8 mouse cellular contexts compared by ENCODE assay signal in genomic region chrX:73673619-73673967, GRCm38 (mm10). TPM values are rescaled to one million over a fixed set of nuclear protein-coding genes. Genes with fewer than 3 reads are reported as not detected.
DNase-seq lines count a peak whose midpoint lies in the region; ATAC-seq and TF ChIP-seq lines count a peak whose summit lies in the region.

No protein-coding gene starts in this region.

- WGBS in heart, embryonic 13.5 days, result 6% methylated on average over 22 of the region's 42 CpGs
- 15% methylated on average over 18 of the region's 42 CpGs for WGBS in heart, postnatal 0 days
- 26% methylated on average over 15 of the region's 42 CpGs for WGBS in macrophage (ENCODE audit: missing documents)

- no peak for TF ChIP-seq POLR2A in MEL (IDR thresholded peaks at IDR 0.05; ENCODE audit: control insufficient read depth in 1 of 2, insufficient read depth in 1 of 2, low read depth in 1 of 2, low read length in 2 of 2, poor library complexity in 1 of 2)

- H3K27ac ChIP-seq in heart, embryonic 13.5 days (replicated peaks), result peak overlapping the region; percentile 75
- H3K27ac ChIP-seq in MEL (ENCODE audit: control insufficient read depth, low read depth, low read length), result no peak overlapping the region
- H3K27ac ChIP-seq in heart, postnatal 0 days (ENCODE audit: low read depth), result peak overlapping the region; percentile 87
- H3K27ac ChIP-seq in macrophage, result no peak overlapping the region

- ATAC-seq in heart, embryonic 13.5 days (ENCODE audit: extremely low read depth, insufficient number of reproducible peaks, low FRiP score, low TSS enrichment), result no peak
- no peak; the same call in 1 of the 2 replicates for ATAC-seq in heart, postnatal 0 days (ENCODE audit: insufficient read depth, low read depth)
- ATAC-seq in cerebellum, adult (ENCODE audit: insufficient number of reproducible peaks, low FRiP score, low TSS enrichment), result no peak
- ATAC-seq in granulocyte monocyte progenitor cell, adult 5-6 weeks (replicated peaks; ENCODE audit: poor library complexity, severe bottlenecking), result no peak

- peaks cover 18% of the 10 kb centered on the region for H3K4me1 ChIP-seq in heart, embryonic 13.5 days
- H3K4me1 ChIP-seq in MEL (ENCODE audit: control insufficient read depth in 1 of 2, insufficient read depth in 2 of 2, low read length in 2 of 2), result 0 out of 4 replicates have a peak, but pooled peaks cover 0 to 5% of the 10 kb centered on the region in 2 experiments
- no peaks in the 10 kb centered on the region; the same call in 1 of the 2 replicates for H3K4me1 ChIP-seq in heart, postnatal 0 days (ENCODE audit: control insufficient read depth, insufficient read depth)

- peak overlapping the region; percentile 69 for H3K4me3 ChIP-seq in heart, embryonic 13.5 days
- H3K4me3 ChIP-seq in MEL (ENCODE audit: control insufficient read depth in 1 of 2, insufficient read depth in 1 of 2, low read depth in 2 of 2, low read length in 2 of 2), result peak overlapping the region; percentile 42 to 54; a peak in 3 of 4 replicates
- peak overlapping the region; percentile 74 for H3K4me3 ChIP-seq in heart, postnatal 0 days (ENCODE audit: low read depth, low read length)
- peak overlapping the region; percentile 35 for H3K4me3 ChIP-seq in macrophage (ENCODE audit: inconsistent target)

- peaks cover 26% of the 10 kb centered on the region for H3K36me3 ChIP-seq in heart, embryonic 13.5 days
- no peaks in the 10 kb centered on the region for H3K36me3 ChIP-seq in MEL (ENCODE audit: control insufficient read depth in 1 of 2, insufficient read depth in 2 of 2, low read length in 2 of 2)
- peaks cover 13% of the 10 kb centered on the region for H3K36me3 ChIP-seq in heart, postnatal 0 days (replicated peaks; ENCODE audit: control insufficient read depth, insufficient read depth, low read length)
- H3K36me3 ChIP-seq in macrophage (ENCODE audit: inconsistent target), result no peaks in the 10 kb centered on the region

- no peak for TF ChIP-seq CTCF in MEL (IDR thresholded peaks at IDR 0.05 in 2 of 3, conservative IDR thresholded peaks at IDR 0.05 in 1 of 3; ENCODE audit: control insufficient read depth in 1 of 3, insufficient read depth in 1 of 3, low read depth in 2 of 3, low read length in 3 of 3, poor library complexity in 1 of 3, severe bottlenecking in 1 of 3)
- TF ChIP-seq CTCF in heart, postnatal 0 days (IDR thresholded peaks at IDR 0.05; ENCODE audit: low read depth), result no peak

- no peaks in the 10 kb centered on the region; the same call in 1 of the 2 replicates for H3K79me2 ChIP-seq in MEL (ENCODE audit: control insufficient read depth, insufficient read depth, low read length, poor library complexity)
- peaks cover 12% of the 10 kb centered on the region for H3K79me2 ChIP-seq in macrophage (ENCODE audit: inconsistent target)

- TF ChIP-seq RAD21 in MEL (IDR thresholded peaks at IDR 0.05; ENCODE audit: low read depth, low read length), result no peak

- peak overlapping the region; percentile 89 for H3K9ac ChIP-seq in heart, embryonic 13.5 days
- peak overlapping the region; percentile 69 for H3K9ac ChIP-seq in MEL (ENCODE audit: control insufficient read depth, low read depth, low read length, poor library complexity, severe bottlenecking)
- H3K9ac ChIP-seq in heart, postnatal 0 days (replicated peaks; ENCODE audit: low read depth, low read length), result peak overlapping the region; percentile 90

- H3K27me3 ChIP-seq in heart, embryonic 13.5 days (replicated peaks), result peaks cover 10% of the 10 kb centered on the region; the same call in 1 of the 2 replicates
- H3K27me3 ChIP-seq in MEL (ENCODE audit: control insufficient read depth in 1 of 2, insufficient read depth in 2 of 2, low read length in 2 of 2), result no peaks in the 10 kb centered on the region
- H3K27me3 ChIP-seq in heart, postnatal 0 days (ENCODE audit: control insufficient read depth, insufficient read depth, low read length), result no peaks in the 10 kb centered on the region

- H3K4me2 ChIP-seq in heart, embryonic 13.5 days, result peak overlapping the region; percentile 73
- peak overlapping the region; percentile 81 for H3K4me2 ChIP-seq in heart, postnatal 0 days (ENCODE audit: low read depth, low read length)

- no peak for DNase-seq in heart, adult 18-20 months
- no peak for DNase-seq in MEL (ENCODE audit: low read depth, low spot score)
- DNase-seq in heart, postnatal 0 days (ENCODE audit: low spot score), result no peak
- DNase-seq in thymus, postnatal 4 days, result no peak

- H3K9me3 ChIP-seq in heart, embryonic 13.5 days, result no peaks in the 10 kb centered on the region
- no peaks in the 10 kb centered on the region for H3K9me3 ChIP-seq in MEL (replicated peaks; ENCODE audit: insufficient read depth, low read length)
- no peaks in the 10 kb centered on the region for H3K9me3 ChIP-seq in heart, postnatal 0 days (replicated peaks; ENCODE audit: control insufficient read depth, low read length)

- TF ChIP-seq EP300 in MEL (IDR thresholded peaks at IDR 0.05; ENCODE audit: low read depth in 1 of 2, low read length in 2 of 2), result no peak
- no peak for TF ChIP-seq EP300 in heart, postnatal 0 days (IDR thresholded peaks at IDR 0.05; ENCODE audit: low read depth)

RNA-seq across cellular contexts. Expression of gene Slc6a8, which starts 0.6 kb away (rescaled TPM):
- 6.8 and 8.0 TPM in 2 replicates for polyA plus RNA-seq in heart, embryonic 13.5 days (2015; fragmentation: Nextera tagmentation; extraction: Ambion mirVana)
- total RNA-seq in heart, adult 18-20 months (2021), result 100 to 1,000 TPM; 156 to 169 TPM
- total RNA-seq in MEL (2012; rRNA removed), result 4.9 and 5.4 TPM in 2 replicates
- 10 to 100 TPM in 1 of 2 experiments, not detected in 1; 11.9 TPM for polyA plus RNA-seq in MEL (2012; ENCODE audit: insufficient read depth in 1 of 2, insufficient read length in 2 of 2, low read depth in 1 of 2, low replicate concordance in 2 of 2, missing spikeins in 1 of 2)
- 99.7 and 138 TPM in 2 replicates for total RNA-seq in heart, postnatal 0 days (2014; rRNA removed; ENCODE audit: low replicate concordance)
- polyA plus RNA-seq in heart, postnatal 0 days (2015; fragmentation: Nextera tagmentation; extraction: Ambion mirVana), result 11.0 and 11.9 TPM in 2 replicates
- total RNA-seq in macrophage (2018; cell fraction: chromatin; rRNA removed), result 100 to 1,000 TPM in 21 of 26 experiments, 10 to 100 TPM in 5; 72.5 to 508 (median 169) TPM
- 100 to 1,000 TPM in 13 of 26 experiments, 10 to 100 TPM in 13; 64.0 to 167 (median 101) TPM for total RNA-seq in macrophage (2018; cell fraction: cytosol; rRNA removed)
- total RNA-seq in macrophage (2018; cell fraction: nucleus; rRNA removed), result 100 to 1,000 TPM in 25 of 26 experiments, 10 to 100 TPM in 1; 97.6 to 289 (median 150) TPM
- 66.4 to 157 TPM (median 124 TPM) in 3 replicates for polyA plus RNA-seq in macrophage (2018)
- total RNA-seq in granulocyte monocyte progenitor cell, adult 5-6 weeks (2014; fragmentation: Nextera tagmentation), result 1.1 TPM in 1 of 2 replicates, not detected in the other
- not detected in 2 replicates for total RNA-seq in granulocyte monocyte progenitor cell, adult 5-6 weeks (2017)

RNA-seq across cellular contexts. Expression of gene Pnck, which starts 13.7 kb away (rescaled TPM):
- 9.6 and 10.4 TPM in 2 replicates for polyA plus RNA-seq in heart, embryonic 13.5 days (2015; fragmentation: Nextera tagmentation; extraction: Ambion mirVana)
- 10 to 100 TPM in 1 of 2 experiments, 1 to 10 TPM in 1; 6.1 to 10.6 TPM for total RNA-seq in heart, adult 18-20 months (2021)
- total RNA-seq in MEL (2012; rRNA removed), result not detected in 2 replicates
- polyA plus RNA-seq in MEL (2012; ENCODE audit: insufficient read depth in 1 of 2, insufficient read length in 2 of 2, low read depth in 1 of 2, low replicate concordance in 2 of 2, missing spikeins in 1 of 2) (under 1 TPM in 1 of 2 experiments, not detected in 1; 0.11 TPM), macrophage (2018) (0.13 TPM in 1 of 3 replicates, not detected in the others)
- 2.7 and 14.8 TPM in 2 replicates for total RNA-seq in heart, postnatal 0 days (2014; rRNA removed; ENCODE audit: low replicate concordance)
- polyA plus RNA-seq in heart, postnatal 0 days (2015; fragmentation: Nextera tagmentation; extraction: Ambion mirVana), result 9.9 and 12.0 TPM in 2 replicates
- 1 to 10 TPM in 2 of 26 experiments, not detected in 24; 1.1 to 1.2 TPM for total RNA-seq in macrophage (2018; cell fraction: chromatin; rRNA removed)
- total RNA-seq in macrophage (2018; cell fraction: cytosol; rRNA removed), result under 1 TPM in 7 of 26 experiments, not detected in 19; 0.05 to 0.27 (median 0.16) TPM
- not detected for total RNA-seq in macrophage (2018; cell fraction: nucleus; rRNA removed)
- total RNA-seq in granulocyte monocyte progenitor cell, adult 5-6 weeks (2014; fragmentation: Nextera tagmentation), result 2.5 TPM in 1 of 2 replicates, not detected in the other
- total RNA-seq in granulocyte monocyte progenitor cell, adult 5-6 weeks (2017), result not detected in 2 replicates

RNA-seq across cellular contexts. Expression of gene Dusp9, which starts 34.4 kb away (rescaled TPM):
- polyA plus RNA-seq in heart, embryonic 13.5 days (2015; fragmentation: Nextera tagmentation; extraction: Ambion mirVana), result 6.0 and 6.3 TPM in 2 replicates
- total RNA-seq in heart, adult 18-20 months (2021), result not detected
- 3.4 and 4.7 TPM in 2 replicates for total RNA-seq in MEL (2012; rRNA removed)
- polyA plus RNA-seq in MEL (2012; ENCODE audit: insufficient read depth in 1 of 2, insufficient read length in 2 of 2, low read depth in 1 of 2, low replicate concordance in 2 of 2, missing spikeins in 1 of 2) (1 to 10 TPM in 1 of 2 experiments, not detected in 1; 5.2 TPM), macrophage (2018) (0.59 to 1.1 TPM (median 1.1 TPM) in 3 replicates)
- 0.39 and 2.2 TPM in 2 replicates for total RNA-seq in heart, postnatal 0 days (2014; rRNA removed; ENCODE audit: low replicate concordance)
- polyA plus RNA-seq in heart, postnatal 0 days (2015; fragmentation: Nextera tagmentation; extraction: Ambion mirVana), result 0.12 and 0.19 TPM in 2 replicates
- total RNA-seq in macrophage (2018; cell fraction: chromatin; rRNA removed), result under 1 TPM in 2 of 26 experiments, not detected in 24; 0.32 to 0.33 TPM
- under 1 TPM; 0.06 to 0.97 (median 0.42) TPM for total RNA-seq in macrophage (2018; cell fraction: cytosol; rRNA removed)
- total RNA-seq in macrophage (2018; cell fraction: nucleus; rRNA removed), result under 1 TPM in 9 of 26 experiments, not detected in 17; 0.20 to 0.47 (median 0.22) TPM
- 0.26 and 0.41 TPM in 2 replicates for total RNA-seq in granulocyte monocyte progenitor cell, adult 5-6 weeks (2014; fragmentation: Nextera tagmentation)
- 0.30 and 0.88 TPM in 2 replicates for total RNA-seq in granulocyte monocyte progenitor cell, adult 5-6 weeks (2017)

RNA-seq across cellular contexts. Expression of gene Bcap31, which starts 42.4 kb away (rescaled TPM):
- 166 and 185 TPM in 2 replicates for polyA plus RNA-seq in heart, embryonic 13.5 days (2015; fragmentation: Nextera tagmentation; extraction: Ambion mirVana)
- total RNA-seq in heart, adult 18-20 months (2021), result 10 to 100 TPM; 90.2 to 93.3 TPM
- 156 and 164 TPM in 2 replicates for total RNA-seq in MEL (2012; rRNA removed)
- polyA plus RNA-seq in MEL (2012; ENCODE audit: insufficient read depth in 1 of 2, insufficient read length in 2 of 2, low read depth in 1 of 2, low replicate concordance in 2 of 2, missing spikeins in 1 of 2) (100 to 1,000 TPM in 1 of 2 experiments, not detected in 1; 214 TPM), macrophage (2018) (211 to 247 TPM (median 232 TPM) in 3 replicates)
- 65.5 and 65.7 TPM in 2 replicates for total RNA-seq in heart, postnatal 0 days (2014; rRNA removed; ENCODE audit: low replicate concordance)
- polyA plus RNA-seq in heart, postnatal 0 days (2015; fragmentation: Nextera tagmentation; extraction: Ambion mirVana), result 148 and 159 TPM in 2 replicates
- total RNA-seq in macrophage (2018; cell fraction: chromatin; rRNA removed), result 10 to 100 TPM in 24 of 26 experiments, 1 to 10 TPM in 2; 7.8 to 36.6 (median 19.4) TPM
- total RNA-seq in macrophage (2018; cell fraction: cytosol; rRNA removed), result 100 to 1,000 TPM; 144 to 223 (median 182) TPM
- total RNA-seq in macrophage (2018; cell fraction: nucleus; rRNA removed), result 100 to 1,000 TPM in 23 of 26 experiments, 10 to 100 TPM in 3; 29.8 to 200 (median 139) TPM
- total RNA-seq in granulocyte monocyte progenitor cell, adult 5-6 weeks (2014; fragmentation: Nextera tagmentation), result 127 and 157 TPM in 2 replicates
- total RNA-seq in granulocyte monocyte progenitor cell, adult 5-6 weeks (2017), result 255 and 292 TPM in 2 replicates

RNA-seq across cellular contexts. Expression of gene Abcd1, which starts 42.8 kb away (rescaled TPM):
- polyA plus RNA-seq in heart, embryonic 13.5 days (2015; fragmentation: Nextera tagmentation; extraction: Ambion mirVana), result 12.3 and 12.4 TPM in 2 replicates
- total RNA-seq in heart, adult 18-20 months (2021), result 10 to 100 TPM; 29.2 to 29.6 TPM
- total RNA-seq in MEL (2012; rRNA removed), result 4.8 and 5.4 TPM in 2 replicates
- 10 to 100 TPM in 1 of 2 experiments, not detected in 1; 17.3 TPM for polyA plus RNA-seq in MEL (2012; ENCODE audit: insufficient read depth in 1 of 2, insufficient read length in 2 of 2, low read depth in 1 of 2, low replicate concordance in 2 of 2, missing spikeins in 1 of 2)
- 22.0 and 27.4 TPM in 2 replicates for total RNA-seq in heart, postnatal 0 days (2014; rRNA removed; ENCODE audit: low replicate concordance)
- polyA plus RNA-seq in heart, postnatal 0 days (2015; fragmentation: Nextera tagmentation; extraction: Ambion mirVana), result 14.1 and 14.3 TPM in 2 replicates
- total RNA-seq in macrophage (2018; cell fraction: chromatin; rRNA removed), result 100 to 1,000 TPM in 11 of 26 experiments, 10 to 100 TPM in 15; 10.5 to 154 (median 89.2) TPM
- total RNA-seq in macrophage (2018; cell fraction: cytosol; rRNA removed), result 10 to 100 TPM; 46.8 to 94.2 (median 67.9) TPM
- total RNA-seq in macrophage (2018; cell fraction: nucleus; rRNA removed), result 100 to 1,000 TPM in 8 of 26 experiments, 10 to 100 TPM in 18; 20.2 to 118 (median 81.9) TPM
- 42.0 to 64.5 TPM (median 61.4 TPM) in 3 replicates for polyA plus RNA-seq in macrophage (2018)
- total RNA-seq in granulocyte monocyte progenitor cell, adult 5-6 weeks (2014; fragmentation: Nextera tagmentation), result 61.0 and 61.6 TPM in 2 replicates
- total RNA-seq in granulocyte monocyte progenitor cell, adult 5-6 weeks (2017), result 19.5 and 26.1 TPM in 2 replicates

Comparison
In these comparisons a context has a peak if more than half of its experiments do, and no peak if none do; other contexts are left out.
1. H3K27ac ChIP-seq: peak in heart, embryonic 13.5 days (single experiment) and heart, postnatal 0 days (single experiment); none in MEL (single experiment) and macrophage (single experiment).
2. RNA of gene Slc6a8, which starts 0.6 kb away (total RNA-seq): 156 to 169 TPM in heart, adult 18-20 months and 99.7 to 138 TPM in heart, postnatal 0 days; 4.9 to 5.4 TPM in MEL and 1.1 TPM in granulocyte monocyte progenitor cell, adult 5-6 weeks; every median in the first group is over 10 times any median in the second.
3. Peak in every context shown above with its lines, with median percentiles within 50 percentile points of each other: H3K4me3 ChIP-seq and H3K9ac ChIP-seq.